Mouse (Mus musculus): Measurements from ENCODE around the gene Cd82. TPM values are rescaled to one million over a fixed set of nuclear protein-coding genes. Genes with fewer than 3 reads are reported as not detected.

Cd82 gene
- polyA plus RNA-seq, 1 experiment from 2014 or later = 58.8 TPM

DNA sequence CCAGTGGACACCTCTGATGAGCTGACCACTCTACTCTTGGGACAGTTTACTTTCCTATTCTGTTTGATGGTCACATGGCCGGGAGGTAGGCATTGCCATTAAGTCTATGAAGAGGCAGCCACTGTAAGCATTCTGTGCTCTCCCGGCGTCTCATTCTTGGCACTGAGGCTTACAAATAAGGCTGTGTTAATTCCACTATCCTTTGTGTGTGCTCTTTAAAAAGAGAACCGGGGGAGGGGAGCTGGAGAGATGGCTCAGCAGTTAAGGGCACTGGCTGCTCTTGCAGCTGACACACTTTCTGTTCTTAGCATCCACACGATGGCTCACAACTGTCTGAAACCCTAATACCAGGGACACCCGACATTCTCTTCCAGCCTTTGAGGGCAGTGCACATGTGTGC lies 71.7 kb downstream of the Cd82 start:
- WGBS = 51% methylated on average over 6 of the region's 6 CpGs
- no peak overlapping the region for H3K27ac ChIP-seq (ENCODE audit: low read length)
- H3K4me3 ChIP-seq (ENCODE audit: low read length) = no peak overlapping the region
- H3K9ac ChIP-seq (ENCODE audit: low read length) = no peak overlapping the region
- no peak for ATAC-seq (replicated peaks; ENCODE audit: extremely low read depth, insufficient read depth, low FRiP score)
- H3K9me3 ChIP-seq (replicated peaks; ENCODE audit: control insufficient read depth, low read length) = peaks cover 5% of the 10 kb centered on the region; the same call in 1 of the 2 replicates
- H3K4me2 ChIP-seq (ENCODE audit: low read depth, low read length) = no peak overlapping the region
- 0 out of 2 replicates have a peak, but pooled peaks cover 2% of the 10 kb centered on the region for H3K4me1 ChIP-seq (ENCODE audit: control insufficient read depth, insufficient read depth, low read length)
- peaks cover 4% of the 10 kb centered on the region; the same call in 1 of the 2 replicates for H3K27me3 ChIP-seq (ENCODE audit: control insufficient read depth, insufficient read depth, low read length)
- H3K36me3 ChIP-seq (ENCODE audit: control insufficient read depth, insufficient read depth) = no peaks in the 10 kb centered on the region

DNA sequence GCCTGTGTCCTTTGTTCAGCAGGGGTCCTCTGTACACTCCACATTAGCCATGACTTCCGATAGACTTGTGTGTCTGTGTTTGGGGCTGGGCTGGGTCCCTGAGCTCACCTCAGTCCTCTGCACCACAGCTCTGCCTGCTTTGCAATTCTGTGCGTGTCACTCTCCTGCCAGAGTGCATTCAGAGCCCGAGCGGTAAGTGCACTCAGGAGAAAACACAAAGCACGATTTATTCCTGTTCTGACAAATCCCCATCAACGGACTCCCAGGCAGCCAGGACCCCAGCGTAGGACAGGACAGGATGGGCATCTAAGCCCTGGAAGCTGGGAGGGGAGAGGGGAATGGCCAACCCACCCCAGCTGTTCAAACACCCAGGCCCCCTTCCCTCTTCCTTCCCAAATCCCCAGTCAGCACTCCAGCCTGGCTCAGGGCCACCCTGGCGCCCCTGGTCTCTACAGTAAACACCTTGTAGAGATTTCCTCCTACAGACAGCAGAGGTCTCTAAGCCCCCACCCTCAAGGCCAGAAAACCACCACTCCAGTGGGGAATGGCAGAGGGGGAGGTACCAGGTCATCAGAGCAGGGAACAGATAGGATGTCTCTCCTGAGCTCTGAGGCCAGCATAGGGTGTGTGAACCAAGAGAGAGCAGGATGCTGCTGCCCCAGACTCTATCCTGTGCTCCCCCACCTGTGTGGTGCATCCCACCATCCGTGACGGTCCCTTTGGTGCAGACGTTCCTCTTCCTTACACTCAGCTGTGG lies 72.6 kb downstream of the Cd82 start:
- no peak overlapping the region for H3K4me2 ChIP-seq (ENCODE audit: low read depth, low read length)
- peaks cover 2% of the 10 kb centered on the region; the same call in 1 of the 2 replicates for H3K9me3 ChIP-seq (replicated peaks; ENCODE audit: control insufficient read depth, low read length)
- H3K9ac ChIP-seq (ENCODE audit: low read length) = no peak overlapping the region
- H3K4me1 ChIP-seq (ENCODE audit: control insufficient read depth, insufficient read depth, low read length) = 0 out of 2 replicates have a peak, but pooled peaks cover 2% of the 10 kb centered on the region
- H3K4me3 ChIP-seq (ENCODE audit: low read length) = no peak overlapping the region
- H3K27me3 ChIP-seq (ENCODE audit: control insufficient read depth, insufficient read depth, low read length) = peaks cover 4% of the 10 kb centered on the region; the same call in 1 of the 2 replicates
- no peaks in the 10 kb centered on the region for H3K36me3 ChIP-seq (ENCODE audit: control insufficient read depth, insufficient read depth)
- no peak overlapping the region for H3K27ac ChIP-seq (ENCODE audit: low read length)
- 35% methylated on average over 11 of the region's 11 CpGs for WGBS
- no peak; the same call in 1 of the 2 replicates for ATAC-seq (replicated peaks; ENCODE audit: extremely low read depth, insufficient read depth, low FRiP score)

DNA sequence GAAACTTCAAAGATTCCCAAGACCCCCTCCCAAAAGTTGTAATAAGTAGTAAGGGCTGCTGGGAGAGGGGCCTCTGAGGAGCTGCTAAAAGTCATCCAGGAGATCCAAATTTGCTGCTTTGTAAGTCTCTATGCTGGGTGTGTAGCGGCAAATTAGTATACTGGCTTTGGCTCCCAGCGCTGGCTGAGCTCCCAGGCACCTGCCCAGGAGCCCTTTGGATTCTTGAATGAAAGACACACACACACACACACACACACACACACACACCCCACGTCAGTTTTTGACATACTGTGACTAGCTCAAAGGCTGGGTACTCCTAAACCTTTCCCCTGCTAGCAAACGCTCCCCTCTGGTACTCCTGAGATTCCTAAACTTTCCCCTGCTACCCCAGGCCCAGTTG lies 76.0 kb downstream of the Cd82 start:
- no peaks in the 10 kb centered on the region for H3K36me3 ChIP-seq (ENCODE audit: control insufficient read depth, insufficient read depth)
- H3K4me3 ChIP-seq (ENCODE audit: low read length) = no peak overlapping the region
- no peak overlapping the region for H3K27ac ChIP-seq (ENCODE audit: low read length)
- no peak overlapping the region for H3K9ac ChIP-seq (ENCODE audit: low read length)
- no peak overlapping the region for H3K4me2 ChIP-seq (ENCODE audit: low read depth, low read length)
- ATAC-seq (replicated peaks; ENCODE audit: extremely low read depth, insufficient read depth, low FRiP score) = no peak
- peaks cover 4% of the 10 kb centered on the region; the same call in 1 of the 2 replicates for H3K27me3 ChIP-seq (ENCODE audit: control insufficient read depth, insufficient read depth, low read length)
- 70% methylated on average over 4 of the region's 4 CpGs for WGBS
- H3K9me3 ChIP-seq (replicated peaks; ENCODE audit: control insufficient read depth, low read length) = no peaks in the 10 kb centered on the region
- 0 out of 2 replicates have a peak, but pooled peaks cover 2% of the 10 kb centered on the region for H3K4me1 ChIP-seq (ENCODE audit: control insufficient read depth, insufficient read depth, low read length)

DNA sequence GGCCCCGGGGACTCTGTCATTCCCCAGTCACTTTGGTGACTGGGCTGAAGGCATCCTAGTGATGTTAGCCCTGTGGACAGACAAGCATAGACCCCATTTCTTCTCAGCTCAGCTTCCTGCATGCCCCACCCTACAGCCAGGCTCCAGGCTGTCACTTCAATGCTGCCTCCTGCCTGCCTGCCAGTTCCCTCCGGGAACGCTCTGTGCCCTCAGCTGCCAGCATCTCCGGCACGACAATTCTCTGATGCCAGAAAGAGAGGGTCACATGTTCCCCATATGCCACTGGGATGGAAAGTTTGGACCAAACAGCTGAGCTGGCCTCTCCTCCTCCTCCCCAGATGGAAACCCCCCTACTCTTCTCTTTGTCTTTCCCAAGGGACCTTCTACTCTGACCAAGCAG lies 79.1 kb downstream of the Cd82 start:
- H3K36me3 ChIP-seq (ENCODE audit: control insufficient read depth, insufficient read depth) = no peaks in the 10 kb centered on the region
- WGBS = 71% methylated on average over 5 of the region's 5 CpGs
- H3K9me3 ChIP-seq (replicated peaks; ENCODE audit: control insufficient read depth, low read length) = no peaks in the 10 kb centered on the region
- no peaks in the 10 kb centered on the region; the same call in 1 of the 2 replicates for H3K4me1 ChIP-seq (ENCODE audit: control insufficient read depth, insufficient read depth, low read length)
- H3K4me3 ChIP-seq (ENCODE audit: low read length) = no peak overlapping the region
- H3K27me3 ChIP-seq (ENCODE audit: control insufficient read depth, insufficient read depth, low read length) = peaks cover 4% of the 10 kb centered on the region; the same call in 1 of the 2 replicates
- H3K4me2 ChIP-seq (ENCODE audit: low read depth, low read length) = no peak overlapping the region
- no peak overlapping the region for H3K27ac ChIP-seq (ENCODE audit: low read length)
- no peak for ATAC-seq (replicated peaks; ENCODE audit: extremely low read depth, insufficient read depth, low FRiP score)
- no peak overlapping the region for H3K9ac ChIP-seq (ENCODE audit: low read length)

DNA sequence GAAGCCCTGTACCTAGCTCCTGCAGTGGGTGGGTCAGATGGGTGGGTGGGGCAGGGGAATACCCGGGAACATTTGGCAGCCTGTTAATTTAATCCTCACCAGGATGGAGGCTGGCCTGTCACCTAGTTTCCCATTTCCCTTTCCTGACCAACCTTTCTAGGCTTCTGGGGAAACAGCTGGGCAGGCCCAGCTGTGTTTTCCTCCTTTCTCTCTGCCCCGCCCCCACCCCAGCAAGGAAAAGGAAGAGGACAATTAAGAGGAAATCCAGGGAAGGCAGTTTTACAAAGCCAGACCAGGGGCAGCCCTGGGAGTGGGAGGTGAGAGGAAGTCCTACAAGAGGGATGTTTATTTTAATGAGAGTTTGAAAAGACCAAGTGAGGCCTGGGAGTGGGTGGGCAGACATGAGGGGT lies 82.3 kb downstream of the Cd82 start:
- Histone ChIP-seq H3K27me3 (ENCODE audit: control insufficient read depth, insufficient read depth, low read length) (no peaks in the 10 kb centered on the region), H3K9me3 (replicated peaks; ENCODE audit: control insufficient read depth, low read length) (peaks cover 3% of the 10 kb centered on the region; the same call in 1 of the 2 replicates), H3K27ac (ENCODE audit: low read length) (peak overlapping the region; percentile 59; the same call in 1 of the 2 replicates), H3K9ac (ENCODE audit: low read length) (no peak overlapping the region), H3K4me2 (ENCODE audit: low read depth, low read length) (no peak overlapping the region), H3K36me3 (ENCODE audit: control insufficient read depth, insufficient read depth) (no peaks in the 10 kb centered on the region), H3K4me3 (ENCODE audit: low read length) (no peak overlapping the region), H3K4me1 (ENCODE audit: control insufficient read depth, insufficient read depth, low read length) (no peaks in the 10 kb centered on the region; the same call in 1 of the 2 replicates)
- WGBS = 13% methylated on average over 1 of the region's 2 CpGs
- peak; percentile 45; the same call in 1 of the 2 replicates for ATAC-seq (replicated peaks; ENCODE audit: extremely low read depth, insufficient read depth, low FRiP score)

DNA sequence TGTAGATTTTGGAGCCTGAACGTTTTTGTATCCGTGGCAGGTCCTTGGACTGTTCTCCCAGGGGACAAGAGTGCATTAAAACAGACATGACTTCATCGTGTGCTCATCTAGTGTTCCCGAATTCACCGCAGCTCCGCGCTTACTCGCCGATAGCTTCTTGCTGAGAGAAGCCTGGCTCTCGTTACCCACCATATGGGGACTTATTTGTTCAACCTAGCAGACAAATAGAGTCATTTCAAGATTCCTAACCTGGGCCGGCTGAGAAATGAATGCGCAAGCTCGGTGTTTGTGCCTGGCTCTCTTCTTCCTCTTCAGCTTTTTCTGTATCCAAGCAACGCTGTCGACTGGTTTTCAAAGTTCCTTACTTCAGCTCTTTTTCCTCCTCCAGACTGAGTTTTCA lies 85.1 kb downstream of the Cd82 start:
- H3K4me1 ChIP-seq (ENCODE audit: control insufficient read depth, insufficient read depth, low read length) = no peaks in the 10 kb centered on the region; the same call in 1 of the 2 replicates
- no peak overlapping the region for H3K4me3 ChIP-seq (ENCODE audit: low read length)
- no peak overlapping the region for H3K4me2 ChIP-seq (ENCODE audit: low read depth, low read length)
- peaks cover 3% of the 10 kb centered on the region; the same call in 1 of the 2 replicates for H3K9me3 ChIP-seq (replicated peaks; ENCODE audit: control insufficient read depth, low read length)
- ATAC-seq (replicated peaks; ENCODE audit: extremely low read depth, insufficient read depth, low FRiP score) = no peak
- peak overlapping the region; percentile 29; the same call in 1 of the 2 replicates for H3K27ac ChIP-seq (ENCODE audit: low read length)
- no peaks in the 10 kb centered on the region for H3K27me3 ChIP-seq (ENCODE audit: control insufficient read depth, insufficient read depth, low read length)
- H3K9ac ChIP-seq (ENCODE audit: low read length) = no peak overlapping the region
- 59% methylated on average over 15 of the region's 15 CpGs for WGBS
- no peaks in the 10 kb centered on the region for H3K36me3 ChIP-seq (ENCODE audit: control insufficient read depth, insufficient read depth)

DNA sequence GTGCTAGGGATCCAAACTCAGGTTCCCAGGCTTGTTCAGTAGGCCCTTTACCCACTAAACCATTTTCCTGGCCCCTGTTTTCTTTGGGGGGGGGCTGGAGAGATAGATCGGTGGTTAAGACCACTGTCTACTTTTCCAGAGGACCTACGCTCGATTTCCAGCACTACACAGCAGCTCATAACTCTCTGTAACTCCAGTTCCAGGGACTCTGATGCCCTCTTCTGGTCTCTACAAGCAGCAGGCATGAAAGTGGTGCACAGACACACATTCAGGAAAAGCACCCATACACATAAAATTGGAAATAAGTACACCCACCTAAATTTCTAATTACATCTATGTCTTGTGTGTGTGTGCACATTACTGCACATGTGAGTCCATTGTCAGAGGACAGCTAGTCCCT lies 85.8 kb downstream of the Cd82 start:
- H3K27me3 ChIP-seq (ENCODE audit: control insufficient read depth, insufficient read depth, low read length) = no peaks in the 10 kb centered on the region
- 89% methylated on average over 3 of the region's 3 CpGs for whole genome bisulfite sequencing
- H3K9me3 ChIP-seq (replicated peaks; ENCODE audit: control insufficient read depth, low read length) = peaks cover 3% of the 10 kb centered on the region; the same call in 1 of the 2 replicates
- no peak overlapping the region for H3K4me2 ChIP-seq (ENCODE audit: low read depth, low read length)
- ATAC-seq (replicated peaks; ENCODE audit: extremely low read depth, insufficient read depth, low FRiP score) = no peak
- no peak overlapping the region for H3K27ac ChIP-seq (ENCODE audit: low read length)
- no peaks in the 10 kb centered on the region for H3K36me3 ChIP-seq (ENCODE audit: control insufficient read depth, insufficient read depth)
- no peaks in the 10 kb centered on the region; the same call in 1 of the 2 replicates for H3K4me1 ChIP-seq (ENCODE audit: control insufficient read depth, insufficient read depth, low read length)
- H3K4me3 ChIP-seq (ENCODE audit: low read length) = no peak overlapping the region
- no peak overlapping the region for H3K9ac ChIP-seq (ENCODE audit: low read length)

DNA sequence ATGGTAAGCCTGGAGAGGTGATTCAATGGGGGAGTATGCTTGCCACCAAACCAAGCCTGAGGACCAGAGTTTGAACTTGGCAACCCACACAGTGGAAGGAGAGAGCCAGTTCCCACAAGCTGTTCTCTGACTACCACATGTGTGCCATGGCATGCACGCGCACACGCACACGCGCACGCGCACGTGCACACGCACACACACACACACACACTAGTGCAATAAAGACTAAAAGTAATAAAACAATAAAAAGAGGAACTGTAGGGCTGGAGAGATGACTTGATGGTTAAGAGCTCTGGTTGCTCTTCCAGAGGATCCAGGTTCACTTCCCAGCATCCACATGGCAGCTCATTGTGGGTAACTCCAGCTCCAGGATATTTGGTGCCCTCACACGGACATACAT lies 90.1 kb downstream of the Cd82 start:
- H3K9me3 ChIP-seq (replicated peaks; ENCODE audit: control insufficient read depth, low read length) = peaks cover 3% of the 10 kb centered on the region; the same call in 1 of the 2 replicates
- H3K36me3 ChIP-seq (ENCODE audit: control insufficient read depth, insufficient read depth) = no peaks in the 10 kb centered on the region
- 93% methylated on average over 10 of the region's 10 CpGs for WGBS
- no peaks in the 10 kb centered on the region for H3K27me3 ChIP-seq (ENCODE audit: control insufficient read depth, insufficient read depth, low read length)
- no peak overlapping the region for H3K4me2 ChIP-seq (ENCODE audit: low read depth, low read length)
- peaks cover 2% of the 10 kb centered on the region; the same call in 1 of the 2 replicates for H3K4me1 ChIP-seq (ENCODE audit: control insufficient read depth, insufficient read depth, low read length)
- ATAC-seq (replicated peaks; ENCODE audit: extremely low read depth, insufficient read depth, low FRiP score) = no peak
- H3K9ac ChIP-seq (ENCODE audit: low read length) = no peak overlapping the region
- no peak overlapping the region for H3K4me3 ChIP-seq (ENCODE audit: low read length)
- H3K27ac ChIP-seq (ENCODE audit: low read length) = peak overlapping the region; percentile 45

DNA sequence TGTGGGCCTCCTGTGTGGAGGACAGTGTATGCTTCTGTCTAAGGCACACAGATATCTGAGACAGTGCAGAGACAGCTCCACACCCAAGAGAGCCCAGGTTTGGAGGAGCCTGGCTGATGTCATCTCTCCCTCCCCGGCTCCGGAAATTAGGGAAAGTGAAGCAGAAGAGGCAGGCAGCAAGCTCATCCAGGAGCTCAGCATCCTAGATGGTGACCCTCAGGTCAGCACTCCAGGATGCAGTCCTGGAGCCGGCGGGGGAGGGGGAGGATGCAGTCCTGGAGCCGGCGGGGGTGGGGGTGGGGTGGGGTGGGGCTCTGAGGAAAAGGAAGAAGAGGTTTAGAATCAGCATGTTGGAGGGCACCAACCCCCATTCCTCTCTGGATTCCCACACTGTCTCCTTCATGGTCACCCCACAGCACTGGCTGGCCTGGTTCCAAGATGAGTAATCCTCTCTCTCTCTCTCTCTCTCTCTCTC lies 90.8 kb downstream of the Cd82 start:
- Histone ChIP-seq H3K27ac (ENCODE audit: low read length) (0 out of 2 replicates have a peak overlapping the region, but pooled peaks have one; percentile 30), H3K4me2 (ENCODE audit: low read depth, low read length) (no peak overlapping the region), H3K9me3 (replicated peaks; ENCODE audit: control insufficient read depth, low read length) (peaks cover 2% of the 10 kb centered on the region; the same call in 1 of the 2 replicates), H3K4me1 (ENCODE audit: control insufficient read depth, insufficient read depth, low read length) (0 out of 2 replicates have a peak, but pooled peaks cover 2% of the 10 kb centered on the region), H3K9ac (ENCODE audit: low read length) (no peak overlapping the region), H3K36me3 (ENCODE audit: control insufficient read depth, insufficient read depth) (no peaks in the 10 kb centered on the region), H3K27me3 (ENCODE audit: control insufficient read depth, insufficient read depth, low read length) (no peaks in the 10 kb centered on the region), H3K4me3 (ENCODE audit: low read length) (no peak overlapping the region)
- 5% methylated on average over 2 of the region's 6 CpGs for WGBS
- peak; percentile 52; the same call in 1 of the 2 replicates for ATAC-seq (replicated peaks; ENCODE audit: extremely low read depth, insufficient read depth, low FRiP score)

All from heart, embryonic 16.5 days (tissue).